In genomic region chr11:46288091-46288490, GRCm38 (mm10) we compare ENCODE assay signal across 28 mouse cellular contexts. TPM values are rescaled to one million over a fixed set of nuclear protein-coding genes. Genes with fewer than 3 reads are reported as not detected.
"Had no signal": no experiment of that assay in that cellular context is flagged by ENCODE, and none has a peak within 500 bp of the region (broad histone marks: within the 10 kb centered on the region; RNA-seq: fewer than 3 reads in every experiment).

No protein-coding gene starts in this region.

- H3K27ac ChIP-seq: heart, adult 2 months; heart, embryonic 13.5 days; heart, embryonic 15.5 days; hindbrain, embryonic 13.5 days; hindbrain, embryonic 15.5 days; intestine, embryonic 15.5 days; left cerebral cortex, adult 2 months; liver, embryonic 13.5 days; liver, embryonic 15.5 days had no signal

- DNase-seq: gastrocnemius, postnatal 14 days; gastrocnemius, postnatal 36 days; heart, adult 11 months; heart, adult 2 months; heart, postnatal 14 days; heart, postnatal 36 days; kidney, adult 18-20 months; kidney, postnatal 10 days; kidney, postnatal 4 days; liver; liver, embryonic 13.5 days; liver, postnatal 0 days had no signal

- H3K36me3 ChIP-seq: heart, embryonic 15.5 days; intestine, embryonic 15.5 days; liver, embryonic 13.5 days; liver, embryonic 15.5 days had no signal

- H3K4me1 ChIP-seq: heart, embryonic 15.5 days; intestine, embryonic 15.5 days; liver, embryonic 15.5 days had no signal

- H3K27me3 ChIP-seq: heart, embryonic 13.5 days; heart, embryonic 15.5 days; hindbrain, embryonic 13.5 days; hindbrain, embryonic 15.5 days; intestine, embryonic 15.5 days; liver, embryonic 13.5 days; liver, embryonic 15.5 days had no signal

- ATAC-seq: inflammation-experienced regulatory T-cells, adult 6 months; intestine, embryonic 15.5 days; intestine, postnatal 0 days; liver, postnatal 0 days had no signal

- H3K9me3 ChIP-seq: heart, embryonic 13.5 days; heart, embryonic 15.5 days; hindbrain, embryonic 13.5 days; hindbrain, embryonic 15.5 days; intestine, embryonic 15.5 days; liver, embryonic 13.5 days; liver, embryonic 15.5 days had no signal

- H3K4me2 ChIP-seq: heart, embryonic 11.5 days; heart, embryonic 13.5 days; heart, embryonic 15.5 days; hindbrain, embryonic 13.5 days; hindbrain, embryonic 15.5 days; intestine, embryonic 15.5 days; liver, embryonic 11.5 days; liver, embryonic 13.5 days; liver, embryonic 15.5 days had no signal

- H3K4me3 ChIP-seq: heart, adult 2 months; heart, embryonic 13.5 days; heart, embryonic 15.5 days; hindbrain, embryonic 13.5 days; hindbrain, embryonic 15.5 days; intestine, embryonic 15.5 days; left cerebral cortex, adult 2 months; liver, embryonic 13.5 days; liver, embryonic 15.5 days had no signal

- H3K9ac ChIP-seq: heart, embryonic 13.5 days; heart, embryonic 15.5 days; hindbrain, embryonic 13.5 days; hindbrain, embryonic 15.5 days; intestine, embryonic 15.5 days; liver, embryonic 13.5 days; liver, embryonic 15.5 days; liver, postnatal 0 days had no signal

RNA-seq across cellular contexts. Expression of gene Fndc9, which starts 52.8 kb away (rescaled TPM):
- total RNA-seq: gastrocnemius, adult 18-20 months; gastrocnemius, adult 8-10 months; gastrocnemius, postnatal 14 days; gastrocnemius, postnatal 36 days; heart, adult 2 months; heart, postnatal 14 days; heart, postnatal 36 days; hematopoietic stem cell, adult 5-6 weeks had no signal
- polyA plus RNA-seq: heart, adult 2 months; heart, embryonic 11.5 days; heart, embryonic 15.5 days; heart, postnatal 0 days; intestine, embryonic 15.5 days; kidney, embryonic 14.5 days; liver, embryonic 11.5 days had no signal
